Mouse (Mus musculus) hindbrain, embryonic 11.5 days (tissue): ENCODE results near the gene Zmynd10. TPM values are rescaled to one million over a fixed set of nuclear protein-coding genes. Genes with fewer than 3 reads are reported as not detected.
"Not testable (repeated sequence)": the region's sequence is repeated elsewhere in the genome, so short reads cannot be mapped to it uniquely, and the experiment has no call there.

Source experiments
- ATAC-seq: fragments of 200-750 bp; cut with Nextera tagmentation; 2 replicates; pipeline ENCODE4 v1.8.0; 2017; ENCODE audit warnings: mild to moderate bottlenecking, moderate TSS enrichment, moderate library complexity; ENCODE audit not compliant: low FRiP score
- DNase-seq: peaks from one replicate; pipeline ENCODE4 v3.0.0-alpha.2; 2015; ENCODE audit warnings: low spot score
- H3K27ac ChIP-seq: fragments of 300-500 bp; sonication (generic); 2 replicates; pipeline ENCODE4 v1.5.1; 2014; ENCODE audit warnings: mild to moderate bottlenecking, low read depth, low read length
- H3K27me3 ChIP-seq: fragments of 300-500 bp; sonication (generic); 2 replicates; pipeline ENCODE4 v1.6.1; 2014; ENCODE audit warnings: mild to moderate bottlenecking, low read length, moderate library complexity, mixed read lengths; ENCODE audit not compliant: control insufficient read depth, insufficient read depth
- H3K36me3 ChIP-seq: fragments of 300-500 bp; sonication (generic); 2 replicates; pipeline ENCODE4 v1.6.1; 2014; ENCODE audit warnings: mild to moderate bottlenecking, low read length, moderate library complexity, mixed read lengths; ENCODE audit not compliant: control insufficient read depth, insufficient read depth
- H3K4me1 ChIP-seq: fragments of 300-500 bp; sonication (generic); replicated peaks from 2 replicates; pipeline ENCODE4 v1.6.1; 2014; ENCODE audit warnings: low read length, mixed read lengths; ENCODE audit not compliant: control insufficient read depth, insufficient read depth
- H3K4me2 ChIP-seq: fragments of 300-500 bp; sonication (generic); replicated peaks from 2 replicates; pipeline ENCODE4 v1.6.1; 2014; ENCODE audit warnings: mild to moderate bottlenecking, low read depth, low read length
- H3K4me3 ChIP-seq: fragments of 300-500 bp; sonication (generic); 2 replicates; pipeline ENCODE4 v1.5.1; 2014; ENCODE audit warnings: low read depth, low read length
- H3K9ac ChIP-seq: fragments of 300-500 bp; sonication (generic); 2 replicates; pipeline ENCODE4 v1.6.1; 2014; ENCODE audit warnings: low read depth, low read length
- H3K9me3 ChIP-seq: fragments of 300-500 bp; sonication (generic); 2 replicates; pipeline ENCODE4 v1.6.1; 2016; ENCODE audit warnings: low read length; ENCODE audit not compliant: control insufficient read depth
- WGBS: fragments of 180-500 bp; shearing (Covaris S2); extraction: QIAGEN DNeasy Blood & Tissue Kit; methylation state at CpG from one replicate; pipeline ENCODE4 v1.1.7; 2014; 5-methylcytosine and 5-hydroxymethylcytosine counted together
- polyA plus RNA-seq: library from polyadenylated mRNA; unstranded; fragments of >200 nt; fragmentation: Nextera tagmentation; extraction: Ambion mirVana; gene quantifications from 2 replicates; pipeline ENCODE4 v1.2.1, GENCODE M21; 2014

The Zmynd10 gene
- polyA plus RNA-seq, 1 experiment from 2014 or later = 5.0 TPM

DNA sequence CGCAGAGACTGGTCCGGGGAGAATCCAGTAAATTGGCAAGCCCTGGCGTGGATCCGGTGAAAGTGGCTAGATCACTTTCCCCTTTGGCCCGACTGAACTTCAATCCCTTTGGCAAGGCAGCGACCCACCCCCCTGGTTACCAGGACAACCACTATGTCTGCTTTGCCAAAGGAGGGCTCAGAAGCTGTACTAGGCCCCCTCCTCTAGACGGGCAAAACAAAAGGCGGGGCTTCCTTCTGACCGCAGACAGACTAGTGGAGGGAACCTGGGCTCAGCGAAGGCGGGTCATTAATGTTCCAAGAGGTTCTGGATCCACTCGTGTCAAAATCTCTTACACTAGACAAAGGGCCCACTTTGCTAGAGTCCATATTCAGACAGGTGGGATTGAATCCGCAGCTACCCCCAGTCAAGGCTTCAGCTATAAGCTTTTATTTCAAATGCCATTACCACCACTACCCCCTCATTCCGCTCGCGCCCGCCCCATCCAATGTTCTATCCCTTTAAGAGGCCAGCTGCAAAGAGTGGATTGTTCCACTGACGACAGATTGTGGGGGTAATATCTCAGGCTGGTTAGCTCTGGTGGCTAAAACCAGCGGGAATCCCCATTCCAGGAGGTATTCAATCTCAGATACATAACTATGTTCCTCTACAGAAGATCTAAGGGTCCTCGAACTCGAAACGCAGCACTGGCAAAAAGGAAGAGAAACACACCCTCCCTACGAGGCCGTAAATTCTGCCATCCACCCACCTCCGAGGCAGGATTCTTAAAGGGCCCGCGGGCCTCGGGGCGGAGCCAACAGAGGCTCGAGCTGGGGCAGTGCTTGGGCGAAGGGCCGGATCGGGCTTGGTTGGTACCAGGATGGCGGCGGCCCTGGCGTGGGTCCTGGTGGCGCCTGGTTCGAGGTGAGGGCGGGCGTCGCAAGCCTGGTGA, 21.5 kb downstream of the Zmynd10 start:
- DNase-seq (peak; percentile 93), ATAC-seq (peak; percentile 87)
- peak overlapping the region; percentile 91 for H3K4me3 ChIP-seq
- WGBS = under 1% methylated on average over 41 of the region's 41 CpGs
- H3K27me3 ChIP-seq = no peaks in the 10 kb centered on the region
- H3K4me2 ChIP-seq = peak overlapping the region; percentile 58
- no peaks in the 10 kb centered on the region for H3K9me3 ChIP-seq
- H3K36me3 ChIP-seq = peaks cover 22% of the 10 kb centered on the region
- peaks cover 21% of the 10 kb centered on the region for H3K4me1 ChIP-seq
- peak overlapping the region; percentile 91 for H3K9ac ChIP-seq
- peak overlapping the region; percentile 75 for H3K27ac ChIP-seq

DNA sequence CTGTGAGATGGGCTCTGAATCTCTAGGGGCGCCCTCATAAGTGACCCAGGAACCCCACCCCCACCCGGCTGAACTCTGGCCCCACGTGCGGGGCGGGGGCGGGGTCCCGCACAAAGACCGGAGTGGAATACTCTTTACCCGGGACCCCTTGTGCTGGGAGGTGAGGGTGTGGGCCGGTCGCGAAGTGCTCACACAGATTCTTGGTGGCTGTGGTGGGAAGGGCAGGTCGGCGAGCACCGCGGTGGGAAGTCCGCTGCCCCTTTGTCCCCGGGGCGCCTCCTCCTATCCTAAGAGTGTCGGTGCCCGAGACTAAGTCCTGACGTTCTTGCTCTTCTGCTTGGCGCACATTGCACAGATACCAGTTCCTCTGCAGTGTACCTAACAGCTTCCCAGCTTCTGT, 22.2 kb downstream of the Zmynd10 start:
- Histone ChIP-seq H3K9ac (peak overlapping the region; percentile 91), H3K36me3 (peaks cover 25% of the 10 kb centered on the region), H3K4me1 (peaks cover 16% of the 10 kb centered on the region), H3K9me3 (no peaks in the 10 kb centered on the region), H3K27ac (peak overlapping the region; percentile 75), H3K4me2 (peak overlapping the region; percentile 58), H3K4me3 (peak overlapping the region; percentile 91), H3K27me3 (no peaks in the 10 kb centered on the region)
- WGBS = 0% methylated on average over 23 of the region's 23 CpGs
- ATAC-seq (peak; percentile 59), DNase-seq (no peak)

DNA sequence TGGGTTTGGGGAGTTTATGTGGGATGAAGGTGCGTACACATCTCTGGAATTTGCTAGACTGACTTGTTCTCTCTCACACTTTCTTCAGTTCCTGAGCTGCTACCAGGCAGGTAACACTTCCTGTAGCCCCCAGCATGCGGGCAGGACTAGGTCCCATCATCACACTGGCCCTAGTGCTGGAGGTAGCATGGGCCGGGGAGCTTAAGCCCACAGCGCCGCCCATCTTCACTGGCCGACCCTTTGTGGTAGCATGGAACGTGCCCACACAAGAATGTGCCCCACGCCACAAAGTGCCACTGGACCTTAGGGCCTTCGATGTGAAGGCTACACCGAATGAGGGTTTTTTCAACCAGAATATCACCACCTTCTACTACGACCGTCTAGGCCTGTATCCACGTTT, 22.9 kb downstream of the Zmynd10 start:
- Histone ChIP-seq H3K9ac (peak overlapping the region; percentile 91), H3K27ac (0 out of 2 replicates have a peak overlapping the region, but pooled peaks have one; percentile 19), H3K9me3 (no peaks in the 10 kb centered on the region), H3K27me3 (no peaks in the 10 kb centered on the region), H3K4me3 (peak overlapping the region; percentile 91), H3K36me3 (peaks cover 28% of the 10 kb centered on the region), H3K4me2 (peak overlapping the region; percentile 58), H3K4me1 (peaks cover 14% of the 10 kb centered on the region)
- ATAC-seq (no peak), DNase-seq (no peak)
- WGBS = 52% methylated on average over 13 of the region's 13 CpGs

DNA sequence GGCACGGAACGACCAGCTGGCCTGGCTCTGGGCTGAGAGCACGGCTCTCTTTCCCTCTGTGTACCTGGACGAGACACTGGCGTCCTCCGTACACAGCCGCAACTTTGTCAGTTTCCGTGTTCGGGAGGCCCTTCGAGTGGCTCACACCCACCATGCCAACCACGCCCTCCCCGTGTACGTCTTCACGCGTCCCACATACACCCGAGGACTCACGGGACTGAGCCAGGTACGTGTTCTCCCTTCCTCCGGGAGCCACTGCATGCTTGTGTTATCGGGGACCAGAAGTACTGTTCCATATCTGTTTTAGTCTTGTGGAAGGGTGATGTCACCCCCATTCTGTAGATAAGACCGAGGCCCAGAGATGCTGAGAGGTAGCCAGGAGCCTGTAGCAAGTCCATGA, 23.7 kb downstream of the Zmynd10 start:
- Histone ChIP-seq H3K9me3 (no peaks in the 10 kb centered on the region), H3K27ac (no peak overlapping the region), H3K4me1 (peaks cover 14% of the 10 kb centered on the region), H3K4me3 (peak overlapping the region; percentile 91), H3K27me3 (no peaks in the 10 kb centered on the region), H3K9ac (no peak overlapping the region), H3K36me3 (peaks cover 25% of the 10 kb centered on the region), H3K4me2 (peak overlapping the region; percentile 58)
- no peak for ATAC-seq
- WGBS = 93% methylated on average over 21 of the region's 21 CpGs
- no peak for DNase-seq

DNA sequence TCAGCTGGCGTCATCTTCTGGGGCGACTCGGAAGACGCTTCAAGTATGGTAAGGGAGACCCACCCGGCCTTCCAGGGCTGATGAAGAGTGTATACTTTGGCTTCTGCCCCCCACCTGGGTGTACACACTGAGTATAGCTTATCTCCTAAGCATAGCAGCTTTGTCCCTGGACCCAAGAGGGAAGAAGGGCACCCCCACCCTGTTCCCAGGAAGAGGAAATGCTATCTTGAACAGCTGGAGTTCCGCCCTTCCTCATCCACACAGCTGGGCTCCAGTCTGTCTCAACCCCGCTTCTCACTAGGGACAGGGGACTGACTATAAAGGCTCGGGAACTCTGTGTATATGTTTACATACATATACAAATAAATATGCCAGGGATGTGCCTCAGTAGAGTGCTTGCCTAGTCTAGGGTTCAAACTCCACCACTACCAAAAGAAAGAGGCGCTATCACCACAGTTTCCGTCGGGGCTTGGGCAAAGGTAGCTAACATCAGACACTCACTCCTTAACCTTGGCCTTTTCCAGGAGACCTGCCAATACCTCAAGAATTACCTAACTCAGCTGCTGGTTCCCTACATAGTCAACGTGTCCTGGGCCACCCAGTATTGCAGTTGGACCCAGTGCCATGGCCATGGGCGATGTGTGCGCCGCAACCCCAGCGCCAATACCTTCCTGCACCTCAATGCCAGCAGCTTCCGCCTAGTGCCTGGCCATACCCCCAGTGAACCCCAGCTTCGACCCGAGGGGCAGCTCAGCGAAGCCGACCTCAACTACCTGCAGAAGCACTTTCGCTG, 24.6 kb downstream of the Zmynd10 start:
- DNase-seq (no peak), ATAC-seq (no peak)
- Histone ChIP-seq H3K27me3 (no peaks in the 10 kb centered on the region), H3K36me3 (peaks cover 25% of the 10 kb centered on the region), H3K9me3 (no peaks in the 10 kb centered on the region), H3K27ac (no peak overlapping the region), H3K4me1 (peaks cover 14% of the 10 kb centered on the region), H3K4me2 (0 out of 2 replicates have a peak overlapping the region, but pooled peaks have one; percentile 58), H3K9ac (no peak overlapping the region), H3K4me3 (no peak overlapping the region)
- 94% methylated on average over 22 of the region's 22 CpGs for WGBS

DNA sequence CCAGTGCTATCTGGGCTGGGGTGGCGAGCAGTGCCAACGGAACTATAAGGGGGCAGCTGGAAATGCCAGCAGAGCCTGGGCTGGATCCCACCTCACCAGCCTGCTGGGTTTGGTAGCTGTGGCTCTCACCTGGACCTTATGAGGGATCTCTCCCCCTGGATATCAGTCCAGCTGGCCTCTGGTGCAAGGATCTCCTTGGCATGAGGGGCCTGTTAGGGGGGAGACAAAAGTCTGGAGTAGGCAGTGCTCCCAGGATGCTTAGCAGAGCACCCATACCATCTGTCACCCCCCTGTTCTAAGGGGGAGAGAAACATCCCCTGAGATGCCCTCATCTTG, 25.2 kb downstream of the Zmynd10 start:
- no peak for ATAC-seq
- H3K4me2 ChIP-seq = no peak overlapping the region
- no peak for DNase-seq
- no peaks in the 10 kb centered on the region for H3K27me3 ChIP-seq
- peaks cover 14% of the 10 kb centered on the region for H3K4me1 ChIP-seq
- WGBS = 100% methylated on average over 2 of the region's 2 CpGs
- H3K4me3 ChIP-seq = no peak overlapping the region
- no peak overlapping the region for H3K9ac ChIP-seq
- no peaks in the 10 kb centered on the region for H3K9me3 ChIP-seq
- peaks cover 25% of the 10 kb centered on the region for H3K36me3 ChIP-seq
- no peak overlapping the region for H3K27ac ChIP-seq

DNA sequence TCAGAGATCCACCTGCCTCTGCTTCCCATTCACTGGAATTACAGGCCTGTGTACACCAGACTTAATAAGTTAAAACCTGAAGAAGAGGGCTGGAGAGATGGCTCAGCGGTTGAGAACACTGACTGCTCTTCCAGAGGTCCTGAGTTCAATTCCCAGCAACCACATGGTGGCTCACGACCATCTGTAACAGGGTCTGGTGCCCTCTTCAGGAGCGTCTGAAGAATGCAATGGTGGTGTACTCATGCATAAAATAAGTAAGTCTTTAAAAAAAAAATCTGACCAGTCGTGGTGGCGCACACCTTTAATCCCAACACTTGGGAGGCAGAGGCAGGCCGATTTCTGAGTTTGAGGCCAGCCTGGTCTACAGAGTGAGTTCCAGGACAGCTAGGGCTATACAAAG, 26.7 kb downstream of the Zmynd10 start:
- not testable (repeated sequence) for DNase-seq, H3K9ac ChIP-seq, H3K4me3 ChIP-seq, H3K27ac ChIP-seq, H3K27me3 ChIP-seq, H3K4me2 ChIP-seq, ATAC-seq, H3K9me3 ChIP-seq
- 79% methylated on average over 6 of the region's 6 CpGs for WGBS
- Histone ChIP-seq H3K4me1 (peaks cover 11% of the 10 kb centered on the region), H3K36me3 (peaks cover 25% of the 10 kb centered on the region)

DNA sequence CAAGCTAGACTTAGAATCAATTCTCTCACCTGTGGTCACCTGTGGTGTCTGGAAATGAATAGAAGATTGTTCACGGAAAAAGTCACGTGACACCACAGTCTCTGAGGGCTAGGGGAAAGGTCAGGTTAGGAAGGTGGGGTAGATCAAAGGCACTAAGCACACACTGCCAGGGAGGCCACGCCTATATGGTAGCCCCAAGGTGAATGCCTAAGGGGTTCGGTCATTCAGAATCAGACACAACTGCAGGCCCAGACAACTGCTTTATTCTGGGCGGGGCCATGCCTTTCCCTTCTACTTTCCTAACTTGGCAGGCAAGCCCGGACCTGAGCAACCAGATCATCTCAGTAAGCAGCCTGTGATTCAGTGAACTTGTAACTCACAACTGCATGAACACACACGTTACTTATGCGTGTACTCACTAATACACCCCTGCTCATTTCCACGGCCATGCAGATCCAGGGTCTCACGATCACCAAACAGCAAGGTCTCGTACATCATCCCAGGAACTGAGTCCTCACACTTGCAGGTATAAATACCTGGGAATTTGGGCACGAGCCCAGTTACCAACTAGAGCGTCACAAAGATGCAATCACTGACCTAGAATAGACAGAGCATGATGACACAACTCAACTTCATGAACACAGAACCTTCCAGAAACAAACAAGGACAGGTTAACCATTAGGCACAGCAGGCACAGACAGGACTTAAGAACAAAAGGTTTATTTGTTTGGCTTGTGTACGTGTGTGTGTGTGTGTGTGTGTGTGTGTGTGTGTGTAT, 28.7 kb downstream of the Zmynd10 start:
- peaks cover 5% of the 10 kb centered on the region for H3K4me1 ChIP-seq
- 88% methylated on average over 14 of the region's 14 CpGs for WGBS

More for the DNA sequence above, 28.7 kb downstream of the Zmynd10 start:
- H3K27ac ChIP-seq = no peak overlapping the region
- no peaks in the 10 kb centered on the region for H3K27me3 ChIP-seq
- no peaks in the 10 kb centered on the region for H3K9me3 ChIP-seq
- H3K9ac ChIP-seq = no peak overlapping the region
- no peak overlapping the region for H3K4me2 ChIP-seq
- ATAC-seq = no peak
- H3K36me3 ChIP-seq = peaks cover 25% of the 10 kb centered on the region
- no peak overlapping the region for H3K4me3 ChIP-seq
- DNase-seq = no peak
